Mouse (Mus musculus): Measurements from ENCODE around the gene Gm42906. TPM values are rescaled to one million over a fixed set of nuclear protein-coding genes. Genes with fewer than 3 reads are reported as not detected.

Gene Gm42906
- polyA plus RNA-seq, 1 experiment from 2014 or later = not detected

GRCm38 (mm10) chr5:151154030-151154429, 273.9 kb downstream of the Gm42906 start:
- no peak for ATAC-seq (ENCODE audit: low FRiP score)
- no peaks in the 10 kb centered on the region for H3K36me3 ChIP-seq (ENCODE audit: control insufficient read depth, insufficient read depth, low read length)

GRCm38 (mm10) chr5:151151549-151151948, 276.4 kb downstream of the Gm42906 start:
- Histone ChIP-seq H3K4me2 (no peak overlapping the region), H3K36me3 (ENCODE audit: control insufficient read depth, insufficient read depth, low read length) (no peaks in the 10 kb centered on the region), H3K4me1 (ENCODE audit: control insufficient read depth, insufficient read depth, low read length) (no peaks in the 10 kb centered on the region), H3K9ac (ENCODE audit: low read length) (no peak overlapping the region), H3K9me3 (ENCODE audit: control insufficient read depth, low read length) (no peaks in the 10 kb centered on the region), H3K4me3 (ENCODE audit: low read depth, low read length) (no peak overlapping the region), H3K27me3 (ENCODE audit: control insufficient read depth, insufficient read depth, low read length) (no peaks in the 10 kb centered on the region), H3K27ac (ENCODE audit: low read depth, low read length) (no peak overlapping the region)
- DNase-seq (ENCODE audit: low spot score, missing footprints) (no peak), ATAC-seq (ENCODE audit: low FRiP score) (no peak)
- WGBS = 90% methylated on average over 9 of the region's 9 CpGs

More at GRCm38 (mm10) chr5:151154030-151154429, 273.9 kb downstream of the Gm42906 start:
- H3K27ac ChIP-seq (ENCODE audit: low read depth, low read length) = no peak overlapping the region
- H3K27me3 ChIP-seq (ENCODE audit: control insufficient read depth, insufficient read depth, low read length) = no peaks in the 10 kb centered on the region
- no peaks in the 10 kb centered on the region for H3K9me3 ChIP-seq (ENCODE audit: control insufficient read depth, low read length)
- no peak overlapping the region for H3K4me3 ChIP-seq (ENCODE audit: low read depth, low read length)
- WGBS = 80% methylated on average over 4 of the region's 4 CpGs
- H3K9ac ChIP-seq (ENCODE audit: low read length) = no peak overlapping the region
- no peak overlapping the region for H3K4me2 ChIP-seq
- no peak for DNase-seq (ENCODE audit: low spot score, missing footprints)
- H3K4me1 ChIP-seq (ENCODE audit: control insufficient read depth, insufficient read depth, low read length) = no peaks in the 10 kb centered on the region

DNA sequence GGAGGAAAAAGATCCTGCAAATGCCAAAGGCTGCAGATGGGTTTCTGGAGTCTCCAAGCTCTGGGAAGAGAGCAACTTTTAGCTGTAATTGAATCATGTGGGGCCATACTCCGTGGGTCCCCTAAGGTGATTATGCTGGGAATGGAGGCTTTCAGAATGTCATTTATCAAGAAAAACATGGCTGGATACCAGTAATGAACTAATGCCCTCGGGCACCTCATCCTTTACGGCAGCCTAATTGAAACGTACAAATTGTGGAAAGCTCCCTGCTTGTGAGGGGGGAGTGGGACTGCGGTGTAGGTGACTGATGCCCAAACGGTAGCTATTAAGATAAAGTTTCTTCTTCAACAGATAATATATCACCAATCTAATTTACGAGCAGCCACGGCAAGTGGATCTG, 278.5 kb downstream of the Gm42906 start:
- H3K4me1 ChIP-seq (ENCODE audit: control insufficient read depth, insufficient read depth, low read length) = no peaks in the 10 kb centered on the region
- no peak overlapping the region for H3K4me2 ChIP-seq
- no peak overlapping the region for H3K4me3 ChIP-seq (ENCODE audit: low read depth, low read length)
- DNase-seq (ENCODE audit: low spot score, missing footprints) (no peak), ATAC-seq (ENCODE audit: low FRiP score) (no peak)
- no peaks in the 10 kb centered on the region for H3K36me3 ChIP-seq (ENCODE audit: control insufficient read depth, insufficient read depth, low read length)
- 88% methylated on average over 8 of the region's 8 CpGs for WGBS
- H3K27me3 ChIP-seq (ENCODE audit: control insufficient read depth, insufficient read depth, low read length) = no peaks in the 10 kb centered on the region
- no peak overlapping the region for H3K9ac ChIP-seq (ENCODE audit: low read length)
- H3K27ac ChIP-seq (ENCODE audit: low read depth, low read length) = no peak overlapping the region
- no peaks in the 10 kb centered on the region for H3K9me3 ChIP-seq (ENCODE audit: control insufficient read depth, low read length)

DNA sequence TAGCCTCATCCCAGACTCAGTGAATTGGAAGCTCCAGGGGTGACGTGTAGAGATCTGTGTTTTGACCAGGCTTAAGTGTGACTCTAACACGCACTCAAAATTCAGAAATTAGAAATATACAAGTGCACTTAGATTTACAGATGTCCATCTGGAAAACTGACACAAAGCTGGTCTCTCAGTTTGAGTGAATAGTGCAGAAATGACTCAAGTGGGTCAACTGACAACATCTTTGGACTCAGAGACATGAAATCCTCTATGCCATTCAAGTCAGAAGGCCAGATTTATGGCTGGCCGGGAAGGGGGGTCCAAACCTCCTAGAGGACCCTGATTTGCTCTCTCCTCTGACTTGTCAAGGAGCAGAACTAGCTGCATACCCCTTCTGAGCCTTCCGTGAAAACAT, 279.9 kb downstream of the Gm42906 start:
- H3K4me1 ChIP-seq (ENCODE audit: control insufficient read depth, insufficient read depth, low read length) = peaks cover 4% of the 10 kb centered on the region
- no peaks in the 10 kb centered on the region for H3K9me3 ChIP-seq (ENCODE audit: control insufficient read depth, low read length)
- no peaks in the 10 kb centered on the region for H3K36me3 ChIP-seq (ENCODE audit: control insufficient read depth, insufficient read depth, low read length)
- H3K27ac ChIP-seq (ENCODE audit: low read depth, low read length) = no peak overlapping the region
- WGBS = 86% methylated on average over 4 of the region's 4 CpGs
- no peak for DNase-seq (ENCODE audit: low spot score, missing footprints)
- no peak overlapping the region for H3K4me3 ChIP-seq (ENCODE audit: low read depth, low read length)
- ATAC-seq (ENCODE audit: low FRiP score) = no peak
- no peaks in the 10 kb centered on the region for H3K27me3 ChIP-seq (ENCODE audit: control insufficient read depth, insufficient read depth, low read length)
- H3K9ac ChIP-seq (ENCODE audit: low read length) = no peak overlapping the region
- H3K4me2 ChIP-seq = no peak overlapping the region

GRCm38 (mm10) chr5:151145807-151146206, 282.2 kb downstream of the Gm42906 start:
- peak; percentile 75 for DNase-seq (ENCODE audit: low spot score, missing footprints)
- Histone ChIP-seq H3K36me3 (ENCODE audit: control insufficient read depth, insufficient read depth, low read length) (no peaks in the 10 kb centered on the region), H3K27ac (ENCODE audit: low read depth, low read length) (no peak overlapping the region), H3K9me3 (ENCODE audit: control insufficient read depth, low read length) (no peaks in the 10 kb centered on the region), H3K4me2 (no peak overlapping the region), H3K4me1 (ENCODE audit: control insufficient read depth, insufficient read depth, low read length) (peaks cover 10% of the 10 kb centered on the region), H3K27me3 (ENCODE audit: control insufficient read depth, insufficient read depth, low read length) (no peaks in the 10 kb centered on the region), H3K4me3 (ENCODE audit: low read depth, low read length) (no peak overlapping the region), H3K9ac (ENCODE audit: low read length) (no peak overlapping the region)
- no peak for ATAC-seq (ENCODE audit: low FRiP score)
- 83% methylated on average over 5 of the region's 5 CpGs for WGBS

DNA sequence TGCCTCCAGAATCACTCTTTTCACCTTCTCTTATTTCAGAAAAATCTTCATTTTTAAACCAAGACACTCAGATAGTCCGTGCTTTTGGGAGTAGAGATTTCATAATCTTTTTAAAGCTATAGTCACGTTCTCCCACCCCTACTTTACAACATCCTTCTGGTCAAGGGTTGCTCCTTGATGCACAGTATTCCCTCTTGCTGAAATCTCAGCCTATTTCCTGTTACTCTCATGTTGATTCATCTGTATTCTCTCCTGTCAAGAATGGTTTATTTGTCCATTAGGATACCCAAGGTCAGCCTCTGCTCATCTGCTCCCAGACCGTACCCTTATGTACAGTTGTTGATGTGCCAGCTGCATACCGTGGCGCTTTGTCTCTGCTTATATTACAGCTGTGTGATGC, 284.0 kb downstream of the Gm42906 start:
- Histone ChIP-seq H3K36me3 (ENCODE audit: control insufficient read depth, insufficient read depth, low read length) (no peaks in the 10 kb centered on the region), H3K4me1 (ENCODE audit: control insufficient read depth, insufficient read depth, low read length) (peaks cover 10% of the 10 kb centered on the region), H3K4me2 (no peak overlapping the region), H3K4me3 (ENCODE audit: low read depth, low read length) (no peak overlapping the region), H3K27ac (ENCODE audit: low read depth, low read length) (no peak overlapping the region; the same call in 1 of the 2 replicates), H3K9ac (ENCODE audit: low read length) (no peak overlapping the region), H3K27me3 (ENCODE audit: control insufficient read depth, insufficient read depth, low read length) (no peaks in the 10 kb centered on the region), H3K9me3 (ENCODE audit: control insufficient read depth, low read length) (no peaks in the 10 kb centered on the region)
- no peak for ATAC-seq (ENCODE audit: low FRiP score)
- DNase-seq (ENCODE audit: low spot score, missing footprints) = peak; percentile 72
- WGBS = 85% methylated on average over 5 of the region's 5 CpGs

DNA sequence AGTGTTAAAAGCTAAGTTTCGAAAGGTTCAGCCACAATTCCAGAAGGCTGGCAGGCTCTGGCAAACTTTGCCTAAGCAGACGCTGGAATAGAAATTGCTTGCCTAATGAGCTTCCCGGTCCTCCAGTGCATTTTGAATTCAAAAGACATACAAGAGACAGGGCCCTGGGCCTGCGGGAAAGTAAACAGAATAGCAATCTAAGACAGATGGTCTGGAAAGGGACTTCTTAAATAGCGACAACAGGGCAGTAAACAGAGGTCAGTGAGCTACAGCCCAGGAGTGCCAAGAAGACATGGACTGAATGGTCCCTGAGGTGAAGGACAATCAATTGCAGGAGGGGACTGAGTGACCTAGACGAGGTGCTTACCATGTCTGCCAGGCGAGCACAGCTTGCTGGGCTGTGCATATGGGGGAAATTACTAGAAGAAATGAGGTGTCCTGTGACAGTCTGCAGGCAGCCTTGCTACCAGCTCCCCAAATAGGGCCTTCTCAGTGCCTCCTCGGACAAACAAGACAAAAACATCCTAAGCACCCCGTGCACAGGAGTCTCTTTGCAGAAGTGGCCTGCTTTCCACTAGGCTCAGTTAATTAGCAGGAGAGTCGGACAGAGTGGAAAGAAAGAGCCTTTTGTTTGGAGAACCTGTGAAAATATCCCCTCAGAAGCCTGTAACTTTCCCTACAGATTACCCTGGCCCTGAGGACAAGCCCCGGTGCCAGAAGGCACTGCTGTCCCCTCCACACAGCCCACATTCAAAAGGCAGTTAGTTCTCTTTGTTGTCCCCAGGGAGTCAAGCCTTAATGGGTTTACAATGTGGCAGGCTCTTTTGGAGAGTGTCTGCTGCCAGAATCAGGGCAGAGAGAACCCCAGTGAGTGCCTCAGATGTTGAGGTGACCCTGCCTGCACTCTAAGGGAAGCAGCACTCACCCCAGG, 285.0 kb downstream of the Gm42906 start:
- peaks cover 10% of the 10 kb centered on the region for H3K4me1 ChIP-seq (ENCODE audit: control insufficient read depth, insufficient read depth, low read length)
- peak overlapping the region; percentile 78 for H3K27ac ChIP-seq (ENCODE audit: low read depth, low read length)
- ATAC-seq (ENCODE audit: low FRiP score) (peak; percentile 73), DNase-seq (ENCODE audit: low spot score, missing footprints) (peak; percentile 91)
- no peak overlapping the region for H3K4me3 ChIP-seq (ENCODE audit: low read depth, low read length)
- H3K27me3 ChIP-seq (ENCODE audit: control insufficient read depth, insufficient read depth, low read length) = no peaks in the 10 kb centered on the region
- WGBS = 23% methylated on average over 11 of the region's 11 CpGs
- peak overlapping the region; percentile 22; the same call in 1 of the 2 replicates for H3K9ac ChIP-seq (ENCODE audit: low read length)
- no peak overlapping the region for H3K4me2 ChIP-seq
- no peaks in the 10 kb centered on the region for H3K9me3 ChIP-seq (ENCODE audit: control insufficient read depth, low read length)
- H3K36me3 ChIP-seq (ENCODE audit: control insufficient read depth, insufficient read depth, low read length) = no peaks in the 10 kb centered on the region

DNA sequence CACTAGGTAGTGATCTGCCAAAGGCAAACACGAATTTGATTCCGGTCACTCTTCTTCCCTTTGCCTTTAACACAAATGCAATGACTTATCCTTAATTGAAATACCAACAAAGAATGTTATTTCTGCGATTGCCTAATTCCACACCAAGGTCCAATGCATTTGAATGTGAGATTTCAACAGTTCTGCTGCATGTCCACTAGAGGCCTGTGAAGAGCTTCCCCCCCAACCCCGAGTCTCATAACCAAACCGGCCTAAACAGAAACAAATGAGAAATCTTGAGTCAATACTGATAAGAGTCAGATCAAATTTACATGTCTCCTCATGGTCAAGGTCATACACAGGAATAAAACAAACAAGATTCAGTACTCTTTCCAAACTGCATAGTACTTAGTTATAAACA, 285.7 kb downstream of the Gm42906 start:
- WGBS = 41% methylated on average over 5 of the region's 5 CpGs
- H3K4me2 ChIP-seq = no peak overlapping the region
- no peaks in the 10 kb centered on the region for H3K9me3 ChIP-seq (ENCODE audit: control insufficient read depth, low read length)
- H3K4me1 ChIP-seq (ENCODE audit: control insufficient read depth, insufficient read depth, low read length) = peaks cover 10% of the 10 kb centered on the region
- DNase-seq (ENCODE audit: low spot score, missing footprints) (peak; percentile 84), ATAC-seq (ENCODE audit: low FRiP score) (peak; percentile 62)
- H3K36me3 ChIP-seq (ENCODE audit: control insufficient read depth, insufficient read depth, low read length) = no peaks in the 10 kb centered on the region
- no peak overlapping the region; the same call in 1 of the 2 replicates for H3K27ac ChIP-seq (ENCODE audit: low read depth, low read length)
- H3K9ac ChIP-seq (ENCODE audit: low read length) = no peak overlapping the region
- H3K27me3 ChIP-seq (ENCODE audit: control insufficient read depth, insufficient read depth, low read length) = no peaks in the 10 kb centered on the region
- H3K4me3 ChIP-seq (ENCODE audit: low read depth, low read length) = no peak overlapping the region

DNA sequence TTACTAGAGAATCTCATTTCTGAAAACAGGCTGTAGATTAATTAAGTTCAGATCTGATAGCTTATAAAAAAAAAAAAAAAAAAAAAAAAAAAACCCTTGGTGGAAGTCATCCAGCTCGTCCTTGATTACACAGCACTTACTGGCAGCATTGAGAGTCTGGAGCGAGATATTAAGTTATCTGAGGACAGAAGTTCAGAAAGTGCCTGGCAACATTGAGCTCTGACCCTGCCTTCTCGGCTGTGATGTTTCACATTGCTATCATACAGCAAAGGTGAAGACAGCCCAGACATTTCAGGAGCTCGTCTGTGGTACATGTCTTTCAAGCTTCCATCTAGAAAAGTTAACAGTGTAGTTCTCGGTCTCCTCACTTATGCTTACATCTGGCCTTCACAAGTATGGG, 290.1 kb downstream of the Gm42906 start:
- H3K4me2 ChIP-seq = no peak overlapping the region
- H3K27ac ChIP-seq (ENCODE audit: low read depth, low read length) = no peak overlapping the region
- no peaks in the 10 kb centered on the region for H3K27me3 ChIP-seq (ENCODE audit: control insufficient read depth, insufficient read depth, low read length)
- WGBS = 87% methylated on average over 5 of the region's 5 CpGs
- no peak overlapping the region for H3K9ac ChIP-seq (ENCODE audit: low read length)
- ATAC-seq (ENCODE audit: low FRiP score) = no peak
- no peak for DNase-seq (ENCODE audit: low spot score, missing footprints)
- no peaks in the 10 kb centered on the region for H3K9me3 ChIP-seq (ENCODE audit: control insufficient read depth, low read length)
- peaks cover 4% of the 10 kb centered on the region for H3K4me1 ChIP-seq (ENCODE audit: control insufficient read depth, insufficient read depth, low read length)
- no peak overlapping the region for H3K4me3 ChIP-seq (ENCODE audit: low read depth, low read length)
- H3K36me3 ChIP-seq (ENCODE audit: control insufficient read depth, insufficient read depth, low read length) = no peaks in the 10 kb centered on the region
